Mouse (Mus musculus): ENCODE data around the gene Cd300lg.

Gene Cd300lg

DNA sequence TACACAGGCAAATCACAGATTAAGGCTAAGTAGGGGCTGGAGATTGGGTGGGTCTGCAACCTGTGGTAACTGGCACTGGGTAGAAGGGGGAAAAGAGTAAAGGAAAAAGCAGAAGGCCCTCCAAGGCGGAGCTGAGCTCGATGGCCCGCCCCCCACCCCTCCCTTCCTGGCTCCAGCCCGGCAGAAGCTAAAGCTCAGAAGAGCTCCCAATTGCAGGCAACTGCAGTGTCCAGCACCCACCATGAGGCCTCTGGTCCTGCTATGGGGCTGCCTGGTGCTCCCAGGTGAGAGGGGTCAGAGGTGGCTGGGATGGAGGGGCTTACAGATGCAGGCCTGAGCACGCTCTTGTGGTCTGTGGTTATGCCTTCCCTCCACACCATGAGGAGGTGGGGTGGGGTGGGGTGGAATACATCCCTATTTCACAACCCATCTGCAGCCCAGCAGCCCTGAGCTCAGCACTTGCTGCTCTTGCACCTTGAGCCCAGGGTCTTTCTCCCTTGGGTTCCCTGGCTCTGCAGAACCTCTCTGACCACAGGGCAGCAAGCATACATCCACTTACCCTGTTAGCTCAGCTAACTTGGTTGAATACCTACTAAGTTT is at the start of gene Cd300lg:
Gene Cd300lg, plus strand, starts transcription at position 160 of the 600 bp plus-strand sequence.
- no peak for DNase-seq (ENCODE audit: low read depth, low spot score)

DNA sequence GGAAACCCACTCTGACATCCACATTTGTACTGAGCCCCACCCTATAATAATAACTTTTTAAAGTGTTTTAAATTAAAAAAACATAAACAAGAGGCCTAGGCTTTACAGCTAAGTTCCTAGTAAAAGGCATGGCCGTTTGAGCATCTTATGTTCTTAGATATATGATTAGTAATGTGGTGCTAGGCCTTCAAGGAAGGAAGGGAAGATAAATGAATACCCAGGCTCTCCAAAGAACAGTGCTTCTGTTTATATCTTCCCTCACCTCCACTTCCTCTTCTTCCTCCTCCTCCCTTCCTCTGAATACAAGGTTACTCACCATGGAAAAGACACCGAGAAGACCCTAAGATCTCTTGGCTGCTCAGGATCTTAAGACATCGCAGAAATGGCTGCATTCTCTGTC is 49.5 kb upstream of the Cd300lg start:
- DNase-seq (ENCODE audit: low read depth, low spot score), result no peak

GRCm38 (mm10) chr11:101992411-101992810 is 48.9 kb upstream of the Cd300lg start:
- no peak for DNase-seq (ENCODE audit: low read depth, low spot score)

- no peak for DNase-seq (ENCODE audit: low read depth, low spot score)
Observed at GRCm38 (mm10) chr11:101994100-101994499, 47.2 kb upstream of the Cd300lg start.

DNA sequence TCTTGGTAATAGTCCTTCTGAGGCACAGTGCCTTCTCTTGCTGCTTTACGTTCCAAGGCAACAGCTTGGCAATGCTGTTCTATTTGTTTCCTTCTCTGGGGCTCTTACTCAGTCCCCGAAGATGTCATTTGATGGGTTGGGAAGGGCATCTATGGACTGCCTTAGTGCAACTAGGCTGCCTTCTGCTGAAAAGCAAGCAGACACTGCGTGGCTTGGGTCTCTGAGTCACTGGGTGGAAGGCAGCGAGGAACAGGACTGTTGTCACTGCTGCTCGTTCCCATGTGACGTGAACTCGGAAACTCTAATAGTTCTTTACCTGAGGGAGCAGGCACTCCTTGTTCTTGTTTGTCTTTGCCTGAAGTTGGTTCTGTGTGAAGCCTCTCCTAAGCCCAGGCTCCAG is 45.4 kb upstream of the Cd300lg start:
- no peak for DNase-seq (ENCODE audit: low read depth, low spot score)

DNA sequence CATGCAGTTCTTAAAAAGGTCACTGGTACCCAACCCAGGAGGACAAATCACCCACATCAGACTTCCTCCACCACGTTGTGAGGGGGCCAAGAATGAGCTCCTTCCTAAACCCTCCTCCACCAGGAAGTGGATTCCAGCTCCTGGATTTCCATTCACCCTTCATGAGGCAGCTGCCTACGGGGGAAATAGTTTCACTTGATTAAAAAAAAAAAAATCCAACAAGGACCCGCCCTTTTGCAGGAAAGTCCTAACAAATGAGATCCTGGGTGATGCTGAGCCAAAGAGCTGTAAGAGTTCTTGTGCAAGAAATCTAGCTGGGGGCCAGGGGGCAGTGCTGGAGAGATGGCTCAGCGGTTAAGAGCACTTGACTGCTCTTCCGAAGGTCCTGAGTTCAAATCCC is 43.1 kb upstream of the Cd300lg start:
- DNase-seq (ENCODE audit: low read depth, low spot score), result peak; percentile 23

- DNase-seq (ENCODE audit: low read depth, low spot score), result no peak
Observed at GRCm38 (mm10) chr11:101999466-101999865, 41.8 kb upstream of the Cd300lg start.

GRCm38 (mm10) chr11:102004251-102004650 is 37.1 kb upstream of the Cd300lg start:
- DNase-seq (ENCODE audit: low read depth, low spot score), result peak; percentile 76

GRCm38 (mm10) chr11:102006271-102006670 is 35.0 kb upstream of the Cd300lg start:
- no peak for DNase-seq (ENCODE audit: low read depth, low spot score)

DNA sequence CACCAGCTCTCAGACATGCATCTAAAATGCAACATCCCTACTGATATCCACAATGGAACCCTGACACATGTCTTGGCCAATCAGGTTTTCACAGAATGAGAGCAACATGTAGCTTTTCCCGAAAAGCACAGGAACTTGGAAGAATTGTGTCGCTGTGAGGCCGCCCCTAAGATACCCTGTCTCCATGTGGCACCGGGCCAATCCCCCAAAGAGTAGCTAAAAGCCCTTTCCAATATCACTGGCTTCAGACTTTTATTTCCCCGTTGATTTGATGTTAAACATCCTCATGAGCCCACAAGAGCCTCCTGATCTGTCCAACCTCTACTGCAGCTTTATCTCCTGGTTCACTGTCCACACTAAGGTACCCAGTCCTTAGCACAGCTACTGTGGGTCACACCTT is 34.6 kb upstream of the Cd300lg start:
- no peak for DNase-seq (ENCODE audit: low read depth, low spot score)

DNA sequence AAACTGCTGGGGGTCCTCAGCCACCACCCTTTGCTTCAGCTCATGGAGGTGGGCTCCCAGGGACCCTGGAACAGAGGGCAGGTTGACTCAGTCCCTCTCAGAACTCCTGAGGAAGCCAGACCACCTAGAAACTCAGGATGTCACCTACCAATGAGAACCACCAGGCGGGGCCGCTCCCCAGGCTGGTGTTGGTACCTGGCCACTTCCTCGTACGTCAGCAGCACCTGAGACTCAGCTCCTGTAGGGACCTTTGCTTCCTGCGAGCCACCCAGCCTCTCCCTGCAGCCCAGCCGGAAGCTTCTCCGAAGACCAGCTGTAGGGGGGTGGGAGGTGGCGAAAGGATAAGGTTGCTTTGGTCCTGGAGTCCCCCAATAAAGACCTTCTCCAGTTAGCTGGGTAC is 32.9 kb upstream of the Cd300lg start:
- no peak for DNase-seq (ENCODE audit: low read depth, low spot score)

- no peak for DNase-seq (ENCODE audit: low read depth, low spot score)
Observed at GRCm38 (mm10) chr11:102008954-102009637, 32.2 kb upstream of the Cd300lg start.

GRCm38 (mm10) chr11:102010140-102010539 is 31.2 kb upstream of the Cd300lg start:
- no peak for DNase-seq (ENCODE audit: low read depth, low spot score)

- DNase-seq (ENCODE audit: low read depth, low spot score), result no peak
Observed at GRCm38 (mm10) chr11:102011510-102011909, 29.8 kb upstream of the Cd300lg start.

GRCm38 (mm10) chr11:102013201-102013600 is 28.1 kb upstream of the Cd300lg start:
- DNase-seq (ENCODE audit: low read depth, low spot score), result no peak

- no peak for DNase-seq (ENCODE audit: low read depth, low spot score)
Observed at GRCm38 (mm10) chr11:102015472-102015871, 25.8 kb upstream of the Cd300lg start.

- no peak for DNase-seq (ENCODE audit: low read depth, low spot score)
Observed at GRCm38 (mm10) chr11:102016136-102016535, 25.2 kb upstream of the Cd300lg start.

DNA sequence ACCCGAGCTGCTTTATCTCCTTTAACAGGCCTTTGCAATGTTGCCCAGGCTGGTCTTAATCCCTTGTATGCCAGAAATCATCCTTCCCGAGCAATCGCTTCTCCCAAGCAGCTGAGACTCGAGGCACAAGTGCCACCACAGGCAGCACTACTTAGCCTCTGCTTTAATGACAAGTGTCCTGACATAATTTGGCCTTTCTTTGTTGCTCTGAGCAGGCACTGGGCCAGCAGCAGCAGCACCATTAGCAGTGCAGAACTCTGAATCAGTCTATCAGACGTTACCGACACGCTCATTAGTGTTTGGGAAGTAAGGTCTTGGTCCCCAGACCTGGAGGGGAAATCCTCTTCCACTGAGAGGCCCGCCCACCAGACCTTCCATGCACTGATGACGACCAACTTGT is 21.6 kb upstream of the Cd300lg start:
- DNase-seq (ENCODE audit: low read depth, low spot score), result no peak

GRCm38 (mm10) chr11:102021196-102021595 is 20.1 kb upstream of the Cd300lg start:
- no peak for DNase-seq (ENCODE audit: low read depth, low spot score)

- DNase-seq (ENCODE audit: low read depth, low spot score), result no peak
Observed at GRCm38 (mm10) chr11:102023406-102023805, 17.9 kb upstream of the Cd300lg start.

DNA sequence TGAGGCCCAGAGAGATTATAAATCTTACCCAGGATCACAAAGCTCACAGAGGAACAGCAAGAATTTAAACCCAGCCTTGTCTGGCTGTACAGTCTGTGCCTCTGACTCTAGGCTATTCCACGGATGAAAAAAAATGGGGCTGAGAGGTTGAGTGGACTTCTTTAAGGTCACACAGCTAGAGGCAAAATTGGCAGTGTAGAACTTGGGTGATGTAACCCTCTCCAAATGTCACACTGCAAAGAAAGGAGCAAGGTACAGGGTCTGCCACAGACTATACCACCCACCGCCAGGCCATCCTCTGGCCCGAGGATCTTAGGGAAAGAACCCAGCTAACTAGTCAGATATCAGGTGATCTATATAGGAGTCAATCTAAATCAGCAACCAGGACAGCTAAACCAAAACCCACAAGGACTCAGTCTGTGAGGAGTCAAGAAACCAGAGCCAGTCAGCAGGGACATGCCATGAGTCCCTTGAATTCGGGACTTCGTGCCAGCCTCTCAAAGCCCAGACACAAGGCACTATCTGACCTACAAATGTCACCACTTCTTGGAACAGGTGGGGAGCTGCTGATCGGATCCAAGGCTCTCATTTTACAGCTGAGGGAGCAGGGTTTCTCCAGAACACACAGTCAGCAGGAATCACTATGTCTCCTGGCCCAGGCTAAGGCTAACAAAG is 17.1 kb upstream of the Cd300lg start:
- DNase-seq (ENCODE audit: low read depth, low spot score), result no peak

DNA sequence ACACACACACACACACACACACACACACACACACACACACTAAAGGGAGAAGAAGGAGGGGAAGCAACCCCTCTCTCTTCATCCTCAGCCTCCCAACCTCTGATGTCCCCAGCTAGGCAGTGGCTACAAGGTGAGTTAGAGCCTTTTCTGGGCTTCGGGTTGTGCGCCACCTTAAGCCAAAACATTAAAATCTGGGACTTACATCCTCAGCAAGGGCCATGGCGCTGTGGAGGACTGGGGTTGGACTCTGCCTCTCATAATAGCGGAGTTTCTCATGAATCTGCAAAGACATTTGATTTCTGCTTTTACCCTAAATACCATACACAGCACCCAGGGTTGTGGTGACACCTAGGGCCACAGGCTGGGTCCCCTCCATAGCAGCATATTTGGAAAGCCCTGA is 16.4 kb upstream of the Cd300lg start:
- no peak for DNase-seq (ENCODE audit: low read depth, low spot score)

GRCm38 (mm10) chr11:102025354-102025753 is 16.0 kb upstream of the Cd300lg start:
- peak; percentile 16 for DNase-seq (ENCODE audit: low read depth, low spot score)

Data from ES-CJ7 (cell line).